Mouse (Mus musculus) CD4-positive, CD25-positive, alpha-beta regulatory T cell, adult 4 months (primary cell): Measurements from ENCODE around the gene Fem1a. TPM values are rescaled to one million over a fixed set of nuclear protein-coding genes. Genes with fewer than 3 reads are reported as not detected.
A peak's percentile ranks its signal among the peaks of the same experiment; 100 is the strongest.
"Not testable (repeated sequence)": the region's sequence is repeated elsewhere in the genome, so short reads cannot be mapped to it uniquely, and the experiment has no call there.

Source experiments
- ATAC-seq: one replicate; pipeline ENCODE4 v1.8.0; 2017
- polyA plus RNA-seq, 2 experiments: library from polyadenylated mRNA; unstranded; fragments of 100-300 nt; shearing (Covaris generic); gene quantifications; one replicate each; pipeline ENCODE4 v1.2.1; 2017

Gene Fem1a
- polyA plus RNA-seq, 2 experiments from 2014 or later: 4.4 to 5.5 TPM

GRCm38 (mm10) chr17:56255863-56256238 is 759 bp upstream of the Fem1a start:
- ATAC-seq: peak; percentile 84

DNA sequence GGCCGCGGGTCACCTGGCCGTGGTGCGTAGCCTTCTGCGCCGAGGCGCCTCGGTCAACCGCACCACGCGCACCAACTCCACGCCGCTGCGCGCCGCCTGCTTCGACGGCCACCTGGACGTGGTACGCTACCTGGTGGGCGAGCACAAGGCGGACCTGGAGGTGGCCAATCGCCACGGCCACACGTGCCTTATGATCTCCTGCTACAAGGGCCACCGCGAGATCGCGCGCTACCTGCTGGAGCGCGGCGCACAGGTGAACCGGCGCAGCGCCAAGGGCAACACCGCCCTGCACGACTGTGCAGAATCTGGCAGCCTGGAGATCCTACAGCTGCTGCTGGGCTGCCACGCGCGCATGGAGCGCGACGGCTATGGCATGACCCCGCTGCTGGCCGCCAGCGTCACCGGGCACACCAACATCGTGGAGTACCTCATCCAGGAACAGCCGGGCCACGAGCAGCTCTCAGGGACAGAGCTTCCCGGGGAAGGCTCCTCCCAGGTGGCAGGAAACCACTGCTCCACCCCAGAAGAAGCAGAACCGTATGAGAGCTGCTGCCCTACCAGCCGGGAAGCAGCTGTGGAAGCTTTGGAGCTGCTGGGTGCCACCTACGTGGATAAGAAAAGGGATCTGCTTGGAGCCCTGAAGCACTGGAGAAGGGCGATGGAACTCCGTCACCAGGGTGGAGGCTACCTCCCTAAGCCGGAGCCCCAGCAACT is 728 bp downstream of the Fem1a start:
- no peak for ATAC-seq

DNA sequence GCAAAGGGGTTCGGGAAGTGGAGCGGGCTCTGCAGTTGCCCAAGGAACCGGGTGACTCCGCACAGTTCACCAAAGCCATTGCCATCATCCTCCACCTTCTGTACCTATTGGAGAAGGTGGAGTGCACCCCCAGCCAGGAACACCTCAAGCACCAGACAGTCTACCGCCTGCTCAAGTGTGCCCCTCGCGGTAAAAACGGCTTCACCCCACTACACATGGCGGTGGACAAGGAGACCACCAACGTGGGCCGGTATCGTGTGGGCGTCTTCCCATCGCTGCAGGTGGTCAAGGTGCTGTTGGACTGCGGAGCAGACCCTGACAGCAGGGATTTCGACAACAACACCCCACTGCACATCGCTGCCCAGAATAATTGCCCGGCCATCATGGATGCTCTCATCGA is 1.7 kb downstream of the Fem1a start:
- not testable (repeated sequence) for ATAC-seq

DNA sequence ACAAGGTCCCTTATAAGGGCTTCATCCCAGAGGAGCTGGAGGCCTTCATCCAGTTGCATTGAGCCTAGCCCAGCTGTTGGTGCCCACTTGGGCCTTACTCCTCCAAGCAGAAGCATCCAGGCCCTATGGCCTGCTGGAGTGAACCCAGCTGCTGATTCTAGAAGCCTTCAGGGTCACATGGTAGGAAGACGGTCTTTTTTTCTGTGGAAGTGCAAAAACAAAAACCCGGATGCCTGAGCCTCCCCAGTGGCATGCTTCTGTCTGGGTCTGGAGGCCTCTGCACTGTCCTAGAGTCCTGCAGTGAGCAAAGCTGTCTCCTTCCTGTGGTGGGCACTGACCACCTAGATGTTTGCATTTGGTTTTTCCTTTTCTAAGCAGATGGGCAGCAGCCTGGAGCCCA is 2.2 kb downstream of the Fem1a start:
- not testable (repeated sequence) for ATAC-seq

DNA sequence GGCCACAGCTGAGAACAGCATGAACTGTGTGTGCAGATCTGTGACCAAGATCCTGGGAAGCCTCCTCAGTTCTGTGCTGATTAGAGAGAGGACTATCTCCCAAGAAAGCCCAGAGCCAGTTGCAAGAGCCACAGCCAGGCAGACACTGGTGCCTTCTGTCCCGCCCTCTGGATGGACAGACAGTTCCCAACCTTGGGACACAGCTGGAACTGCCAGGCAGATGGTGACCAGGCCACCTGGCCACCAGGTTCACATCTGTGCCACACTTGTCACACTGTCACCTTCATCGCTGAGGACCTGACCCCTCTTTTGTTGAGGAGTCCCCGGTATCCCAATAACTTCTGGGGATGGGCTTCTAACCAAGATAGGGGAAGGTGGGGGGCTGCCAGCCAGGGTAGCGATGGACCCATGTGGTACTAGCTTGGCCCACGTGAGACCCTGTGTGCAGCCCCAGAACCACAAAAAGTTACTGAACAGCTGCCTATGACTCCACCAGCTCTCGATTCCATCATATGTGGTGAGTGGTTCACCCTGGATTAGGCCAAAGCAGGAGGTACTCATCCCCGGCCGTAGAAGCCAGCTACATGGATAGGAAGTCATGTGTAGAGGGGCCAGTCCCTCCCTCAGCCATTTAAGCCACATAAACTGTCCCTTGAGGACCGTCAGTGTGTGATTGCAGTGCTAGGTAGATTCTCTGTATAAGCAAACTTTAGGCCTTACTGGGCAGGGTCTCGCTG is 2.9 kb downstream of the Fem1a start:
- ATAC-seq: no peak

DNA sequence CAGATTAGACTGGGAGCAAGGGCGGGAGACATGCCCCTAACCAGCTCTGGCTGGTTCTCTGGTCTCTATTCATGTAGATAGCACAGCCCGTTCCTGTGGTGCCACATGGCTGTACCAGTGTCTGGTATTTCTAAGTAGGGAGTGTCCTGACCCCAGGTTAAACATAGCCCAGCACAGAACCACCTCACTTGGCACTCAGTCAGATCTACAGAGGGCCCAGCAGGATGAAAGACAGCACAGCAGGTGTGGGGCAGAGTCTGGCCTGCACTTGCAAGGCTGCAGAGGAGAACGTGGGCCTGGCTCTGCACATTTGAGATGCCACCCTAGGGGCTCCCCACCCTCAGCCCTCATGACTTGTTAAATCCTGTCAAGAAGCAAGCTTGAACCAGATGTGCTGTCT is 4.6 kb downstream of the Fem1a start:
- no peak for ATAC-seq

GRCm38 (mm10) chr17:56262645-56263094 is 6.1 kb downstream of the Fem1a start:
- no peak for ATAC-seq

- peak; percentile 89 for ATAC-seq
Measured at GRCm38 (mm10) chr17:56264020-56264419, 7.4 kb downstream of the Fem1a start.

- ATAC-seq: no peak
Measured at GRCm38 (mm10) chr17:56265011-56265410, 8.4 kb downstream of the Fem1a start.

DNA sequence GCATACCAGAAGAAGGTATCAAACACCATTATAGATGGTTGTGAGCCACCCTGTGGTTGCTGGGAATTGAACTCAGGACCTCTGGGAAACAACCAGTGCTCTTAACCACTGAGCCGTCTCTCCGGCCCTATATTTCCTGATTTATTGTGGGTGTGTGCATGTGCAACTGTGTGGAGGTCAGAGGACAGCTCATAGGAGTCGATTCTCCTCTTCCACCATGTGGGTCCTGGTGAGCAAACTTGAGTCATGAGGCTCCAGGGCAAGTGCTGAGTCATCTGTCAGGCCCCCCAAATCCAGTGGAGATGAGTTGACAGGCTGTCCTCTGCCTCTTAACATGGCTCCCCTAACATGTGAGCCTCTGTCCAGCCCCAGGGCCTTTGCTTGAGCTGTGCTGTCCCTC is 9.3 kb downstream of the Fem1a start:
- no peak for ATAC-seq

GRCm38 (mm10) chr17:56266271-56266670 is 9.7 kb downstream of the Fem1a start:
- ATAC-seq: no peak

DNA sequence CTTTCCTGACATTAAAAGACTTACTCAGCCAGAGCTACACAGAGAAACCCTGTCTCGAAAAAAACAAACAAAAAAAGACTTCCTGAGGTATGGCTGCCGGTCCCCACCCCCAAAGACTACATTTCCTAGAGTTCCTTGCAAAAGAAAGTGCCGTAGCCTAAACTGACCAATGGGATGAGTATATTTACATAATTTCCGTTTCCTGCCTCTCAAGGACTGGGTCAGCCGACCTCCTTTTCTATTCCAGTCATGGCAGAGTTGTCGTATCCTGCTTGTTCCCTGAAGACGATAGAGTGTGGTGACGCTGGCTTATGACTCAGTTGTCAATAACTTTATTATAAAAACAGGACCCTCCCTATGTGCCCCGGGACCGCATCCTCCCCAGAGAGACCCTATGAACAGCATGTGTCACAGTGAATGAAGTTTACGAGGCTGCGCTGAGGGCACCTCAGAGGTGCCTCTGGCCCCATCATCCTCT is 12.6 kb downstream of the Fem1a start:
- peak; percentile 96 for ATAC-seq

GRCm38 (mm10) chr17:56269741-56270140 is 13.1 kb downstream of the Fem1a start:
- ATAC-seq: no peak

DNA sequence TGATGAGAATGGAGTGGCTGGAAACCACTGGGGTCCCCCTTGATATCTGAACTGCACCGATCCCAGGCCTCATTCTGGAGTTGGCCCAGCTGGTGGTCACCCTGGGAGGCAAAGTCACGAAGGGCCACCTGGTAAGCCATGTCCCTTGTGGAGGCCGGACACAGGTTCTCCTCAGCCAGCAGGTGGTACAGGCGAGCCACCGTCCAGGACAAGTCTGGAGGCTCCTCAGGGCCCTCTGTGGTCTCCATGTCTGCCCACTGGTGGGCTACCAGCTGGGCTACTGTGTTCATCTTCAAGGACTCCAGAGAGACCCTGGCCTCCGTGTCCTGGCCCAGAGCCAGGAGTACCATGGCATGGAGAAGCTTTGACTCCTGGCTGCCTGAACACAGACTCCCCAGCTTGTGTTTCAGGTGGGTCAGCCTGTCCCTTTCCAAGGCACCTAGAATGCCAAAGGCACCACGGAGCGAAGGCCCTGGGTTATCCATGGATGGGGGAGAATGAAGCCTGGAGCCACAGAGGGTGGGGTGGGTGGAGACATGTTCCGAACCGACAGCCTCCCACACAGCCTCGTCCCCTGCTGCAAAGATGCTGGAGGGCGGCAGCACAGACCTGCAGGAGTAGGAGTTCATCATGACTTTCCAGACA is 15.1 kb downstream of the Fem1a start:
- ATAC-seq: no peak

DNA sequence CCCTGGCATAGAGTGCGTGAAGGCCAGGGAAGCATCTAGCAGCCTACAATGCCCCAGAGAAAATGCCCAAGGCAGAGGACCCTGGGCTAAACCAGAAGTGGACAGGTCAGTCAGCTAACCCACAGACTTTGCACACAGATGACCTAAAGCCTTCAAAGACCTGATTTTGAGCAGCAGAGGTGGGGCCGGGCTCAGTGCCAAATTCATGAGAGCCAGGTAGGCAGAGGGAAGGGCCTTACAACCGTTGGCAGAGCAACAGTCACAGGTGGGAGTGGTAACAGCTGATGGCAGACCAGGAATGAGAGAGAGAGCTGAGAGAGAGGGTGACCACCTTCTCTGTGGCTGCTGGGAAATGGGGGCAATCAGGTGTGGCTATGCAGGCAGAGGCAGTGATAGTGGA is 16.0 kb downstream of the Fem1a start:
- no peak for ATAC-seq

DNA sequence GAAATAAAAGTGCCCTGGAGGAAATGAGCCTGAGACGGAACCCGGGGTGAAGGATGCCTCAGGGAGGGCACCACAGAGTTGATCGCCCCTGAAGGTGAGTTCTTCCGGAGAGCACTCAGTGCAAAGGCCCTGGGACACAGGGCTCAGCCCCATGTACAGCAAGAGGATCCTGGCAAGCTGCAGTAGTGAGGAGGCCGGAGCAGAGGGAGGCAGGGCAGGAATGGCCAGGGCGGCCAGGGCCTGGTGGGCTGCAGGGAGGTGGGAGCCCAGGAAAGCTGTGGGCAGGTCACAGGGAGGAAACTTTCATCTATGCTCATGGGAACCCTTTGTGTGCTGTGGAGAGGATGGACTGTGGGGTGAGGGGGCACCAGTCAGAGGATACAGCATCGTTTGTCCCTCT is 16.9 kb downstream of the Fem1a start:
- no peak for ATAC-seq

GRCm38 (mm10) chr17:56273986-56274385 is 17.4 kb downstream of the Fem1a start:
- ATAC-seq: no peak

GRCm38 (mm10) chr17:56275842-56276480 is 19.4 kb downstream of the Fem1a start:
- no peak for ATAC-seq

DNA sequence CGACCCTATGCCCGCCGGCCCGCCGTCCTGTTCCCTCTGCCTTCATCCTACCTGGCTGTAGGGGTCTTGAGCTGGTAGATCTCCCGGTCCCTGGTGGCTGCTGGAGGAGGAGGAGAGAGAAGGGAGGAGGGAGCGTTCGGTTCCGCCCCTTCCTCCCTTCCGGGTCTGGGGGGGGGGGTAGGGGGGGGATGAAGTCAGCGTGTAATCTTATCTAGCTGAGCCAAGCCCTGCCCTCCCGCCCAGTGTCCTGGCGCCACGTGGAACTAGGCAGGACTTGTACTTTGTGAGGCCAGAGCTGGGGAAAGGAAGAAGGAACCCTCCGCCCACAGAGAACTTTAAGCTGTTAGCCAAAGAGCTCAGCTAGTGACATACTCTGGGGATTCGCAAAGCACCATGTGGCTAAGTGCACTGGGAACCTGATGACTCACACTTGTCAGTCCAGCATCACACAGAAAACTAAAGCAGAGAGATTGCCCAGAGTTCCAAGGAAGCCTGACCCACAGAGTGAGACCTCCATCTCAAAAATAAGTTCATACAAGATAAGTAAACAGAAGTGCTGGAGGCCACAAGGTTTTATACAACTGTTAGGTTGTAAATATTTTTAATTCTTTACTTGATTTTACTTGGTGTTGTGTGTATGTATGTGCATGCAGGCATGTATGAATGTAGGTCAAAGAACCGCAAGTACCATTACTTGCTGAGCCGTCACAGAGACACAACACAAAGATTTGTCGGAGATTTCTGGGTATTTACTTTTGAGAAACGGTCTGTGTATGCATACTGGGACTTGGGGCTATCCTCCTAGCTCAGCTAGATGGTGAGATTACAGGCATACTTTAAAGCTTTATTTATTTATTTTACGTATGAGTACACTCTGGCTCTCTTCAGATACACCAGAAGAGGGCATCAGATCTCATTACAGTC is 20.3 kb downstream of the Fem1a start, which contains the start of gene Ticam1:
Gene Ticam1 (minus strand): TSS at position 144 of the 924 bp plus-strand sequence.
- ATAC-seq: peak; percentile 82

DNA sequence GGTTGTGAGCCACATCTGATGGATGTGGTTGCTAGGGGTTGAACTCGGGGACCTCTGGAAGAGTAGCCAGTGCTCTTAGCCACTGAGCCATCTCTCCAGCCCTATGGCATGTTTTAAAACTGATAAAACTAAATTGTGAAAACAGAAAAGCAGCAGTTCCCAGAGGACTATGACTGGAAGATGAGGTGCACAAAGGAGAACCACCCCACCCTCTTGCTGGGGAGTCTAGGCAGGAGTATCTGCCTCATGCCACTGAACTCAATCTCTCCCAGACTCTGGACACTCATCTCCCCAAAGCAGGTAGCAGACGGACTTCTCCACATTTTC is 20.9 kb downstream of the Fem1a start:
- ATAC-seq: no peak

DNA sequence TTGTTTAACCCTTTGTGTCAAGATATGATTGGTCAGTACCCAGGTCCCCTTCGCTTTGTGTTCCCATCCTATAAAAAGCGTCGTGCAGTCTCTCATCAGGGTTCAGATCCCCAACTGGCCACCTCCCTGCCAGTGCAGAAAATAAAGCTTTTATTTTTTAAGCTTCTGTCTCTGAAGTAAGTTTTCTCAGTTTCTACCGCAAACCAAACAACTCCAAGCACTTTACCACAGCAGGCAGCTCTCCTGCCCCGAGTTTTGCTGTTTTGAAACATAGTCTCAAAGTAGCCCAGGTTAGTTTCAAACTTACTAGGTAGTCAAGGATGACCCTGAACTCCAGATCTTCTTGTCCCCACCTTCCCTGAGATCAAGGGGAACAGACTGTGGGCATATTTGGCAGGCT is 21.7 kb downstream of the Fem1a start:
- no peak for ATAC-seq
